Mouse (Mus musculus): ENCODE data around the gene Rfpl4.
A peak's percentile ranks its signal among the peaks of the same experiment; 100 is the strongest.
"Not testable (repeated sequence)": the region's sequence is repeated elsewhere in the genome, so short reads cannot be mapped to it uniquely, and the experiment has no call there.

Gene Rfpl4

DNA sequence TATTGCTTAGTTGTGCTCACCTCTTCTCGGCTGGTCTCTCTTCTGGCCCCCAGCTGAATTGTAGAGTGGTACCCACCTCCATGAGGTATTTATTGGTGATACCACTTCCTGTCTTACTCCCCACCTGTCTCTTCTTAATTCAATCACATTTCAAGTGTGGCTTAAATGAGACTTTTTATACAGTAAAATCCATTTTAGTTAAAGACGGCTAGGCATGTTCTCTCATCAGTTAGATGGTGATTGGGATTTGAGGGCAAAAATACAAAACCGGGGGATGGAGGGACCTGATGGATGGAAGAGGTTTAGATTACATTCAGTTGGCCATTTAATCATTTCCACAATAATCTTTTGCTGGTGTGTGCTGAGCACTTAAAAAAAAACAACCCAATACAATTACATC is at the start of gene Rfpl4:
Rfpl4 (minus strand) TSS at position 101 of the 400 bp plus-strand sequence.
- DNase-seq: no peak

DNA sequence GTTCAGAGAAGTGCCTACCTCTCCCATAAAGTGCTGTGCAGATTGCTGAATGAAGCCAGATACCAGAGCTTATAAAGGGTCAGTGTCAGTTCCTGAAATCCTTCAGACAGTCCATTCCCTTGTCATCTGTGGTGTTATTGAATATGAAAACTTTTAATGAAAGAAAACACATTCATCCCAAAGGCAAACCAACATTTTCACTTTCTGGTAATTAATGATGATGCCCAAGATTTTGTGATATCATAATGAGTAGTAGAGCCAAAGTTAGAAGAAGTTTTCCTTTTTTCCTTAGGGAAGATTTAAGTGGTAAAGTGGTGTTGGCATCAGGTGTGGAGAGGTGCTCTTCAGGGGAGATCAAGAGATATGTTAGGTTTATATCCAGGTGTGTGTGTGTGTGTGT is 32.8 kb upstream of the Rfpl4 start, which contains the start of gene Vmn1r55:
Vmn1r55 (minus strand) TSS at position 101 of the 400 bp plus-strand sequence.
- DNase-seq: not testable (repeated sequence)

GRCm38 (mm10) chr7:5125549-5126406 is 9.0 kb upstream of the Rfpl4 start, which contains the start of gene Rasl2-9:
TSS of gene Rasl2-9 (minus strand) at chr7:5125950.
- DNase-seq: peak; percentile 61 to 64

- DNase-seq: no peak
Measured at GRCm38 (mm10) chr7:5125078-5125477, 8.3 kb upstream of the Rfpl4 start.

DNA sequence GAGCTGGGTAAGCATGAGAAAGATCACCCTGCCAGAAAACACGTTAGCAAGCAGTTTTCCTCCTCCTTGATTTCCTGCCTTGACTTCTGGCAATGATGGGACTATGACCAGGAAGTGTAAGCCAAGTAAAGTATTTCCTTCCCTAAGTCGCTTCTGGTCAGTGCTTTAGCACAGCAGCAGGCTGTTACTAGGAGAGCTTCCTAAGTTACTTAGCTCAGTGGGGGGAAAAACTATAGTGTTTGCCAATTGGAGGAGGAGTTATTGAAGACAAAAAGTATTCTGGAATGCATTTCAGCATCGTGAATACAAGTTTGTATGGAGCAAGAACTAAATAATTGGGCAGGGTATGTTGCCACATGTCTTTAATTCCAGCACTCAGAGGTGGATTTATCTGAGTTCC is 4.0 kb downstream of the Rfpl4 start:
- DNase-seq: no peak

- DNase-seq: no peak
Measured at GRCm38 (mm10) chr7:5109301-5109700, 7.4 kb downstream of the Rfpl4 start.

GRCm38 (mm10) chr7:5108272-5108671 is 8.5 kb downstream of the Rfpl4 start:
- no peak for DNase-seq

GRCm38 (mm10) chr7:5102564-5102963 is 14.2 kb downstream of the Rfpl4 start:
- DNase-seq: no peak

DNA sequence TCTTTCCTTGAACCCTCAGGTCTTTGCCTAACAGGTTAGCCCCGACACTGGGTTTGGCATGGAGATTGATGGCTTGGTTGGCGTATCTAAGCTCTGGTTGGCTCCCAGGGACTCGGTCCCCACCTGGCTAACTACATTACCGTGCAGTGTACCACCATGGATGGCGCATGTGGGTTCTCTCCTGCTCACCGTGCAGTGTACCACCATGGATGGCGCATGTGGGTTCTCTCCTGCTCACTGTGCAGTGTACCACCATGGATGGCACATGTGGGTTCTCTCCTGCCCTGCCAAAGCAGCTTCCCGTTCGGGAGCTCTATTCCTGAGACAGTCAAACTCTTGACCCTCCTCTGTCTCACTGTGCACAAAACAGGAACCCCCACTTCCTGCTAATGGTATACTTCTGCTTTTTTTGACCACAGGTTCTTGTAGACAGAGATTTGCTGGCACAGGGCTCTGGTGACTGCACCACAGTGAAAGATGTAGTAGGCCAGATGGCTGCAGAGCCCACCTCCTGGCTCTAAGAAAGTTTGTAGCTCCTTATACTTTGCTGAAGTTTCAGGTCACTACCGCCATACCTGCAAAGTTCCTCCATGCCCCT is 15.6 kb downstream of the Rfpl4 start:
- DNase-seq: peak; percentile 28 to 45

GRCm38 (mm10) chr7:5099796-5100195 is 17.0 kb downstream of the Rfpl4 start:
- DNase-seq: no peak

DNA sequence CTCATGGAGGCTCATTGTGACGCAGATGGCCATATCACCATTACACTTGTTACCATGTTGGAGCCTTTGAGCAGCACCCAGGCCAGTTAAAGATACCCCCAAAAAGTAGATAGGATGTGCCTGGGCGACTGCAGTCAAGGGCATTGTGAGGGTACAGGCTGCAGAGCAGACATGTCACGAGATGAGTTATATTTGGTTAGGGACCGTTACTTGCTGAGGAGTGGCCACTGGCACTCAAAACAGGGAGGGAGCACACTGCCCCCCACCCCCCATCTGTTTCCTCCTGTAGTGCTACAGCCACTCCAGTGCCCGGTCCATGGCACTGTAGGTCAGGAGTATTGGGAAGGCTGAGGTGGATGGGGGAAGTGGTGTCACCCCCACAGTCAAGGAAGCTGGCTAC is 18.0 kb downstream of the Rfpl4 start:
- DNase-seq: no peak

GRCm38 (mm10) chr7:5092831-5093510 is 23.8 kb downstream of the Rfpl4 start:
- no peak for DNase-seq

DNA sequence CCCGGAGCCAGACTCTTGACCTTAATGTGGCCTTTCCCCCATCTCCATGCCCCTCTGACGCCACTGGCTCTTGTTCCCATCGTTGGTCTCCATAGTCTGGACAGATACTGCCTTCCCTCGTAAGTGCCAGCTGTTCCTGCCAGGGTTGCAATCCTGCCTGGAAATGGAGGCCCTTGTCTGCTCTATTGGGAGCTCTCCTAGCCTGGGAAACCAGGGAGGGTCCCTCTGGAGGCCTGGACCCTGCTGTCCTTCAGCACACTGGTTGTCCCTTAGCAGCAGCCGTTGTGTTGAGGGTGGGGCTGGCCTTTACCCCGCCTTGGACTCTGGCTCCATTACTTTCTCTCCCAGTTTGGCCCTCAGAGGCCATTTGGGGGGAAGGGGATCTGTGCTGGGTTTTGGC is 24.4 kb downstream of the Rfpl4 start:
- DNase-seq: no peak

GRCm38 (mm10) chr7:5091008-5091728 is 25.6 kb downstream of the Rfpl4 start:
- DNase-seq: no peak

- DNase-seq: no peak
Measured at GRCm38 (mm10) chr7:5089853-5090252, 26.9 kb downstream of the Rfpl4 start.

GRCm38 (mm10) chr7:5087886-5088285 is 28.9 kb downstream of the Rfpl4 start:
- no peak for DNase-seq

DNA sequence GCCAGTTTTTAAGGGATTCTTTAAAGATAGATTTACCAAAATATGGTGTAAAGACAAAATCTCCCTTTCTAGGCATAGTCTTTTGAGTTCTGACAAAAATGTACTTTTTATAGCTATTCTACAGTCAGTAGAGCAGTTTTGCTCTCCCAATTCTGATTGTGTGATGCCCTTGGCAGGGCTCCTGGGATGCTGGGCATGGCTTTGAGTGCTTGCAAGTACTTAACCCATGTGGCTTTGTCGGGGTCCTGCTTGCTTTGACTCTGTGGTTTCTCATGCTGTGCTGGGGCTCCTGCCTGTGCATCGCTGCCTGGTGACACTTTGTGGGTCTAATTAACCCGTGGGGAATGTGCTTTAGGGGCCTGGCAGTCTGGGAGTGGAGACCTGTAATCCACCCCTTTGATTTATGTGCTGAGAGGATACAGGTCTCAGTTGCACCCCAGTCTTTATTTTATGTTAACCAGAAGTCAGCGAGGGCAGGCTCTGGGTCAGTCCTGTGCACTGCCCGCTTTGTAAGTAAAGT is 29.8 kb downstream of the Rfpl4 start:
- no peak for DNase-seq

- no peak for DNase-seq
Measured at GRCm38 (mm10) chr7:5085512-5085911, 31.2 kb downstream of the Rfpl4 start.

- peak in 1 of 2 experiments; percentile 23 for DNase-seq
Measured at GRCm38 (mm10) chr7:5083325-5084105, 33.2 kb downstream of the Rfpl4 start.

- DNase-seq: no peak
Measured at GRCm38 (mm10) chr7:5081939-5082338, 34.8 kb downstream of the Rfpl4 start.

- no peak for DNase-seq
Measured at GRCm38 (mm10) chr7:5081241-5081640, 35.5 kb downstream of the Rfpl4 start.

GRCm38 (mm10) chr7:5080815-5081214 is 35.9 kb downstream of the Rfpl4 start:
- no peak for DNase-seq
